Mouse (Mus musculus) myocyte (in vitro differentiated cells): ENCODE data around the gene Opa3.

ENCODE experiments used
- MAX ChIP-seq: IDR thresholded peaks from one replicate; pipeline ENCODE4 v1.6.1; 2011; ENCODE audit warnings: low read depth, mild to moderate bottlenecking, control low read depth
- POLR2A ChIP-seq: IDR thresholded peaks from one replicate; pipeline ENCODE4 v1.6.1; 2011; ENCODE audit warnings: low read depth, mild to moderate bottlenecking, control low read depth, moderate library complexity; ENCODE audit not compliant: insufficient read length
- POLR2AphosphoS2 ChIP-seq: IDR thresholded peaks from one replicate; pipeline ENCODE4 v1.6.1; 2011; ENCODE audit warnings: low read depth, control low read depth; ENCODE audit not compliant: insufficient read length

DNA sequence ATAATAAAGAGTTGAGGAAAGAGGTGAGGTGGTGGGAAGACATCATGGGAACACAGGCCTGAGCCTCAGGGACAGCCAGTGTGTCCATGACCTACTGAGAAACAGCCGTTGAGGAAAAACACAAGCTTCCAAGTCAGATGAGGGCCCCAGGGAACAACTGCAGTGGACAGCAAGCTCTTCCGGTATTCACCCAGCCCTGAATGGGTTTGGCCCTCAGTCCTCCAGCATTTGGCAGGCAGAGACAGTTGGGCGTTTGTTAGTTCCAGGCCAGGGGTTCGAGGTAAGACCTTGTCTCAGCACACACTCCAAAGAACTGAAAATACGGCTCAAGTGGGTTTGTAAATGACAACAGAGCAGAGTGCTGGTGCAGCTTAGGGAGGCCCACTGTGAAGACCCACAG lies 25.3 kb downstream of the Opa3 start:
- no peak for TF ChIP-seq POLR2A
- TF ChIP-seq POLR2AphosphoS2: peak; percentile 91
- no peak for TF ChIP-seq MAX
